Mouse (Mus musculus): ENCODE data around the gene Sncg. TPM values are rescaled to one million over a fixed set of nuclear protein-coding genes. Genes with fewer than 3 reads are reported as not detected.

The Sncg gene
- polyA plus RNA-seq, 1 experiment: 163 TPM

DNA sequence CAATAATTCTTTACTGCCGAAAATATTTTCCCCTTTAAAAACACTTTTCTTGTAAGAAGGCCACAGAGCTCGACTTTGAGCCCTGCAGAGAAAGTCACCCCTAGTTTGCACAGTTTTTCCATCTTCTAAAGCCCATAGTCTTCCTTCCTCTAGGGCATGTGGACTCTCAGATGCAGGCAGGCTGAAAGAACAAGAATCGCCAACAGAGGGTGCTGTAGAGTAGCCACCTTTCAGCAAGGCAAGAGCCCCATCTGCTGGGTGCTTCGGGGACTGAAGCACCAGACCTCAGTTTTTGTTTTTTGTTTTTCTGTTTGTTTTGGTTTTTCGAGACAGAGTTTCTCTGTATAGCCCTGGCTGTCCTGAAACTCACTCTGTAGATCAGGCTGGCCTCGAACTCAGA is 26.5 kb upstream of the Sncg start:
- H3K27me3 ChIP-seq (ENCODE audit: control insufficient read depth, insufficient read depth, low read length): no peaks in the 10 kb centered on the region
- H3K4me3 ChIP-seq (replicated peaks; ENCODE audit: insufficient read depth, low read depth, low read length): no peak overlapping the region
- DNase-seq: peak; percentile 47 to 67
- no peaks in the 10 kb centered on the region for H3K4me1 ChIP-seq (ENCODE audit: control insufficient read depth, insufficient read depth, low read length)
- WGBS: 44% methylated on average over 6 of the region's 6 CpGs
- H3K27ac ChIP-seq (ENCODE audit: insufficient read depth, low read length): no peak overlapping the region
- no peak for TF ChIP-seq POLR2A (IDR thresholded peaks at IDR 0.05; ENCODE audit: borderline replicate concordance, insufficient read depth, low read length)
- TF ChIP-seq CTCF (IDR thresholded peaks at IDR 0.05; ENCODE audit: borderline replicate concordance, insufficient read depth, low read depth, low read length): peak; percentile 96

DNA sequence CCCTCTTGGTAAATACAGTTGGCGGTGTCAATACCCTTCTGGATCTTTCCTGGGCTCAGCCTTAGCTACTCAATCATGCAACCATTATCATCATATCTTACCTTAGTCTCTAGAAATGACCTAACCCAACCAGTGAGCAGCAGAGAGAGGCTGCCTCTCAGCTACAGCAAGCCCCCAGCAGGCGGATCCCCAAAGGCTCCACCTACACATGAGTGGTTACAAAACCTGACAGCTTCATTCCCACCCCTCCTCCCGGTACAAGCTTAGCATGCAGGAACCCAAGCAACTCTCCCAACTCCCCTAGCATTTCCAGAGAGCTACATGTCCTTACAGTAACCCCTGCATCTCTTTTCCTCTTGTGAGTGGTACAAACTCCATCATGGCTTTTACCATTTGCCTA is 25.4 kb upstream of the Sncg start:
- TF ChIP-seq POLR2A (IDR thresholded peaks at IDR 0.05; ENCODE audit: borderline replicate concordance, insufficient read depth, low read length) (no peak), CTCF (IDR thresholded peaks at IDR 0.05; ENCODE audit: borderline replicate concordance, insufficient read depth, low read depth, low read length) (no peak)
- Histone ChIP-seq H3K27ac (ENCODE audit: insufficient read depth, low read length) (no peak overlapping the region), H3K4me3 (replicated peaks; ENCODE audit: insufficient read depth, low read depth, low read length) (no peak overlapping the region), H3K4me1 (ENCODE audit: control insufficient read depth, insufficient read depth, low read length) (no peaks in the 10 kb centered on the region), H3K27me3 (ENCODE audit: control insufficient read depth, insufficient read depth, low read length) (no peaks in the 10 kb centered on the region)
- WGBS: 73% methylated on average over 3 of the region's 3 CpGs
- DNase-seq: no peak

DNA sequence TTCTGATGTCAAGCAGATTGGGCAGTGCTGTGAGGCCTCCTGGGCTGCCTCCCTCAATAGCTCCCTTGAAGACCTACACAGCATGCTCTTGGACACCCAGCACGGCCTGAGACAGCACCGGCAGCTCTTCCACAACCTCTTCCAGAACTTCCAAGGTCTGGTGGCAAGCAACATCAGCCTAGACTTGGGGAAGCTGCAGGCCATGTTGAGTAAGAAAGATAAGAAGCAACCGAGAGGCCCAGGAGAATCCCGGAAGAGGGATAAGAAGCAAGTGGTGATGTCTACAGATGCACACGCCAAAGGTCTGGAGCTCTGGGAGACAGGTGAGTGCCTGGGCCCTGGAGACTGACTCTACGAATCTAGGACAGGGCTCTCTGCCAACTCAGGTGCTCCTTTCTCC is 24.7 kb upstream of the Sncg start:
- no peak overlapping the region for H3K4me3 ChIP-seq (replicated peaks; ENCODE audit: insufficient read depth, low read depth, low read length)
- no peak overlapping the region for H3K27ac ChIP-seq (ENCODE audit: insufficient read depth, low read length)
- H3K27me3 ChIP-seq (ENCODE audit: control insufficient read depth, insufficient read depth, low read length): no peaks in the 10 kb centered on the region
- 90% methylated on average over 6 of the region's 6 CpGs for WGBS
- no peaks in the 10 kb centered on the region for H3K4me1 ChIP-seq (ENCODE audit: control insufficient read depth, insufficient read depth, low read length)
- TF ChIP-seq CTCF (IDR thresholded peaks at IDR 0.05; ENCODE audit: borderline replicate concordance, insufficient read depth, low read depth, low read length): no peak
- no peak for TF ChIP-seq POLR2A (IDR thresholded peaks at IDR 0.05; ENCODE audit: borderline replicate concordance, insufficient read depth, low read length)
- DNase-seq: no peak

DNA sequence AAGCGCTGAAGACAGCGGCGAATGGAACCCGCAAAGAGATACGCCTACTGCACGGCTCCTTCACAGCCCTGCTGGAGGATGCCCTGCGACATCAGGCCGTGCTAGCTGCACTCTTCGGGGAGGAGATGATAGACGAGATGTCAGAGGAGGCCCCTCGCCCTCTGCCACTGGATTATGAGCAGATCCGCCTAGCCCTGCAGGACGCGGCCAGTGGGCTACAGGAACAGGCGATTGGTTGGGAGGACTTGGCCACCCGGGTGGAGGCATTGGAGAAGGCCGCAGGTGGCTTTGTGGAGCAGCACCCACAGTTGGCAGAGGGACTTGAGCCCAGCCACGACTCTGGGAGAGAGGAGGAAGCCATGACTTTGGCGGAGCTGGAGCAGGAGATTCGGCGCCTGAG is 24.3 kb upstream of the Sncg start:
- H3K4me3 ChIP-seq (replicated peaks; ENCODE audit: insufficient read depth, low read depth, low read length): no peak overlapping the region
- TF ChIP-seq CTCF (IDR thresholded peaks at IDR 0.05; ENCODE audit: borderline replicate concordance, insufficient read depth, low read depth, low read length) (no peak), POLR2A (IDR thresholded peaks at IDR 0.05; ENCODE audit: borderline replicate concordance, insufficient read depth, low read length) (no peak)
- H3K4me1 ChIP-seq (ENCODE audit: control insufficient read depth, insufficient read depth, low read length): no peaks in the 10 kb centered on the region
- WGBS: 88% methylated on average over 21 of the region's 21 CpGs
- DNase-seq: no peak
- H3K27me3 ChIP-seq (ENCODE audit: control insufficient read depth, insufficient read depth, low read length): no peaks in the 10 kb centered on the region
- no peak overlapping the region for H3K27ac ChIP-seq (ENCODE audit: insufficient read depth, low read length)

DNA sequence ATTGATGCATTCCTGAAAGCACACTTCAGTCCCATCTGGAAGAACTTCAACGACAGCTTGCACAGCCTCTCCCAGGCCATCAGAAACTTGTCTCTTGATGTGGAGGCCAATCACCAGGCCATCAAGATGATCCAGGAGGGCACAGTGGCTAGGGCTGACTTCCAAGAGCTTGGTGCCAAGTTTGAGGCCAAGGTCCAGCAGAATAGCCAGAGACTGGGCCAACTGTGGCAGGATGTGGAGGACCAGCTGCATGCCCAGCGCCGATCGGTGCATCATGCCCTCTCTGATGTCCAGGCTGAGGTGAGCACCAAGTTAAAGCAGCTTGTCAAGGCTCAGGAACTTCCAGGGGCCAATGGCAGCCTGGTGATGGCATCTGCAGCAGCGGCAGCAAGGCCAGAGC is 23.3 kb upstream of the Sncg start:
- DNase-seq: no peak
- TF ChIP-seq CTCF (IDR thresholded peaks at IDR 0.05; ENCODE audit: borderline replicate concordance, insufficient read depth, low read depth, low read length) (no peak), POLR2A (IDR thresholded peaks at IDR 0.05; ENCODE audit: borderline replicate concordance, insufficient read depth, low read length) (no peak)
- no peaks in the 10 kb centered on the region for H3K27me3 ChIP-seq (ENCODE audit: control insufficient read depth, insufficient read depth, low read length)
- 25% methylated on average over 5 of the region's 5 CpGs for WGBS
- H3K27ac ChIP-seq (ENCODE audit: insufficient read depth, low read length): no peak overlapping the region
- no peak overlapping the region for H3K4me3 ChIP-seq (replicated peaks; ENCODE audit: insufficient read depth, low read depth, low read length)
- H3K4me1 ChIP-seq (ENCODE audit: control insufficient read depth, insufficient read depth, low read length): no peaks in the 10 kb centered on the region

DNA sequence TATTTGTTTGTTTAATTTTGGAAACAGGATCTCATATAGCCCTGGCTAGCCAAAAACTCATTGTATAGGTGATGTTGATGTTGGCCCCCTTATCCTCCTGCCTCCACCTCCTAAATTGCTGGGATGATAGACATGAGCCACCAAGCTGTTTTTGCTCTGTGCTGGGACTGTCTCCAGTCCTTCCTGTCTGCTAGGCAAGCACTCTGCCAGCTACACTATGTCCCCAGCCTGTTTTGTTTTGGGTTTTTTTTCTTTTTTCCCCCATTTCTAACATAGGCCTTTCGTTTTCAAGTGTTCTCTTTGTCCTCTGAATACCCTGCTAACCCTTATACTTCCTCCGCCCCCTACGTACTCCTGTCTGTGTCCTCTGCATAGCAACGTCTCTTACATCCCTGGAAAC is 18.7 kb upstream of the Sncg start:
- 53% methylated on average over 4 of the region's 4 CpGs for WGBS
- Histone ChIP-seq H3K27ac (ENCODE audit: insufficient read depth, low read length) (no peak overlapping the region), H3K27me3 (ENCODE audit: control insufficient read depth, insufficient read depth, low read length) (no peaks in the 10 kb centered on the region), H3K4me3 (replicated peaks; ENCODE audit: insufficient read depth, low read depth, low read length) (no peak overlapping the region), H3K4me1 (ENCODE audit: control insufficient read depth, insufficient read depth, low read length) (no peaks in the 10 kb centered on the region)
- no peak for TF ChIP-seq CTCF (IDR thresholded peaks at IDR 0.05; ENCODE audit: borderline replicate concordance, insufficient read depth, low read depth, low read length)
- no peak for TF ChIP-seq POLR2A (IDR thresholded peaks at IDR 0.05; ENCODE audit: borderline replicate concordance, insufficient read depth, low read length)
- no peak for DNase-seq

DNA sequence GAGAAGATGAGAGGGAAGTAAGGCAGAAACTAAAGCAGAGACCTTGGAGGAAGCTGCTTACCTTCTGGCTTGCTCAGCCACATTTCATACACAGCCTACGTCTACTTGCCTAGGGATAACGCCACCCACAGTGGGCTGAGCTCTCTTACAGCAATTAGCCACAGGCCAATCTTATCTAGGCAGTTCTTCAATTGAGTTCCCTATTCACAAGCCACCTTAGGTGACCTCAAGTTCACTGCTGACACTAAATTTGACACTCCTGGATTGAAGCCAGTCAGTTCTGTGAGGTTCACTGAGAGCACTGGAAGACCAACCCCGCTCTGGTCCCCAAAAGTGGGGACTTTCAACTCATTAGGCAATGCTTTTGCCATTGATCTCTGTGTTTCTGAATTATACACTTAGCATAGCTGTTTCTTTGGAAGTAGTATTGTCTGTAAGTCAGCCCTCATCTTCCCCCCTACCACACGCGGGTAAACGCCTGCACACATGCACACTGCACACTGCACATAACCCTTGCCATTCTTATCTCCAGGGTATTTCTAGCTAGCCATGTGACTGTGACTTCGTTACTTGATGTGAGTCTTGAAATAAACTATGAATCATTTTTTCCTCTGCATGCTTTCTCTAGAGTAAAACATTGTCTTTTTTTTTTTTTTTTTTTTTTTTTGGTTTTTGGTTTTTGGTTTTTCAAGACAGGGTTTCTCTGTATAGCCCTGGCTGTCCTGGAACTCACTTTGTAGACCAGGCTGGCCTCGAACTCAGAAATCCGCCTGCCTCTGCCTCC is 8.5 kb upstream of the Sncg start:
- H3K4me3 ChIP-seq (replicated peaks; ENCODE audit: insufficient read depth, low read depth, low read length): no peak overlapping the region
- DNase-seq: no peak
- TF ChIP-seq POLR2A (IDR thresholded peaks at IDR 0.05; ENCODE audit: borderline replicate concordance, insufficient read depth, low read length) (no peak), CTCF (IDR thresholded peaks at IDR 0.05; ENCODE audit: borderline replicate concordance, insufficient read depth, low read depth, low read length) (no peak)
- no peak overlapping the region for H3K27ac ChIP-seq (ENCODE audit: insufficient read depth, low read length)
- no peaks in the 10 kb centered on the region for H3K27me3 ChIP-seq (ENCODE audit: control insufficient read depth, insufficient read depth, low read length)
- no peaks in the 10 kb centered on the region for H3K4me1 ChIP-seq (ENCODE audit: control insufficient read depth, insufficient read depth, low read length)
- 94% methylated on average over 9 of the region's 9 CpGs for WGBS

DNA sequence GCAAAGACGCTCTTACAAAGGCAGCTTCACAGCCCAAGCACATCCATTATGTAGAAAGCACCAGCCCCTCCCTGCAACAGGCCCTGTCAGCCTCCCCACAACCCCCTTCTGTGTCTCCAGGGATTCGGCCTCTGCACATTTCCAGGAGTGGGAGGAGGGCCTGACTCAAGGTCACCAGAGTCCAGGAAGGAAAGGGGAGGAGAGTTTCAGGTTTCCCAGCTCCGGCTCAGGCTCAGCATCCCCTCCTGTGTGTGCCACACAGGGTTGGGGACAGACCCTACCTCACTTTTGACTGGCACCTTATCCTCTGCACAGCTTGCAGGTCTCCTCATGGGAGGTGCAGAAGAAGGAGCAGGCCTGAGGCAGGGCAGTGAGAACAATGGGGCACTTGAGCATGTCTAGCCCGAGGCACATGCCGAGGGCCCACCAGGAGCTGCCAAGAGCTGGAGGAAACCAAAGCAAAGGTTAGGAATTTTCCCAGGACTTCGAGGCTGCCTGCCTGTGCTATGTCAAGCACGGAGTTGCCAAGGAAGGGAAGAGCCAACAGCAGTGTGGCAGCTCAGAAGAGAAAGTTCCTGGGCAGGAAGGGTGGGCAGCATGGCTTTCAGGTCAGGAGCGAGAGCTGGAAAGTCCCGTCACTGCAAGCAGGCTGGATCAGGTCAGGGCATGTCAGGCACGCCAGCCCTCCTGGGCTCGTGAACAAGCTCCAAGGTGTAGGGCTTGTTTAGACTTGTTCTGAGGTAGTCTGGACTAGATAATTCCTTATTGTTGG is 4.2 kb upstream of the Sncg start:
- H3K27ac ChIP-seq (ENCODE audit: insufficient read depth, low read length): no peak overlapping the region
- WGBS: 34% methylated on average over 11 of the region's 11 CpGs

More for the DNA sequence above, 4.2 kb upstream of the Sncg start:
- DNase-seq: no peak
- Histone ChIP-seq H3K27me3 (ENCODE audit: control insufficient read depth, insufficient read depth, low read length) (no peaks in the 10 kb centered on the region), H3K4me1 (ENCODE audit: control insufficient read depth, insufficient read depth, low read length) (no peaks in the 10 kb centered on the region), H3K4me3 (replicated peaks; ENCODE audit: insufficient read depth, low read depth, low read length) (no peak overlapping the region)
- TF ChIP-seq POLR2A (IDR thresholded peaks at IDR 0.05; ENCODE audit: borderline replicate concordance, insufficient read depth, low read length) (no peak), CTCF (IDR thresholded peaks at IDR 0.05; ENCODE audit: borderline replicate concordance, insufficient read depth, low read depth, low read length) (no peak)

Data from cerebellum, adult 2 months (tissue).